Mouse (Mus musculus) heart, adult 2 months (tissue): ENCODE measurements at regions not wholly inside any gene's neighbourhood (a gene's known extent, or its start where the extent isn't known, plus 50 kb on each side); places are given as distances from the start of the nearest gene placed in this dataset.
"Not testable (repeated sequence)": the region's sequence is repeated elsewhere in the genome, so short reads cannot be mapped to it uniquely, and the experiment has no call there.

ENCODE experiments used
- DNase-seq, 2 experiments: peaks; one replicate each; pipeline ENCODE4 v3.0.0; 2021
- H3K27ac ChIP-seq: fragments of 200-600 bp; 2 replicates; pipeline ENCODE4 v1.8.1; 2022
- H3K27me3 ChIP-seq: fragments of 200-500 bp; 2 replicates; pipeline ENCODE4 v1.6.1; 2012; ENCODE audit warnings: mild to moderate bottlenecking, low read length, inconsistent platforms, mixed read lengths; ENCODE audit not compliant: control insufficient read depth, insufficient read depth
- H3K36me3 ChIP-seq: fragments of 200-500 bp; 2 replicates; pipeline ENCODE4 v1.6.1; 2012; ENCODE audit warnings: low read length, inconsistent platforms; ENCODE audit not compliant: control insufficient read depth, insufficient read depth
- H3K4me1 ChIP-seq: fragments of 200-500 bp; 2 replicates; pipeline ENCODE4 v1.6.1; 2011; ENCODE audit warnings: low read length; ENCODE audit not compliant: control insufficient read depth, insufficient read depth
- H3K4me3 ChIP-seq: fragments of 200-600 bp; 2 replicates; pipeline ENCODE4 v1.8.1; 2022
- H3K79me2 ChIP-seq: fragments of 200-500 bp; replicated peaks from 2 replicates; pipeline ENCODE4 v1.6.1; 2012; ENCODE audit warnings: mild to moderate bottlenecking, inconsistent platforms, low read length, moderate library complexity, mixed read lengths; ENCODE audit not compliant: control insufficient read depth, insufficient read depth
- H3K9ac ChIP-seq: fragments of 200-500 bp; 2 replicates; pipeline ENCODE4 v1.6.1; 2012; ENCODE audit warnings: low read depth, mild to moderate bottlenecking, control low read depth, inconsistent platforms, low read length, mixed read lengths
- CTCF ChIP-seq: fragments of 200-600 bp; IDR thresholded peaks from 2 replicates; pipeline ENCODE4 v1.8.1; 2022; ENCODE audit warnings: antibody characterized with exemption, mild to moderate bottlenecking, moderate library complexity
- EP300 ChIP-seq: fragments of 200-500 bp; IDR thresholded peaks from 2 replicates; pipeline ENCODE4 v1.6.1; 2011; ENCODE audit warnings: low read depth, low read length, control low read depth; ENCODE audit not compliant: insufficient read depth
- POLR2A ChIP-seq: fragments of 200-500 bp; IDR thresholded peaks from 2 replicates; pipeline ENCODE4 v1.6.1; 2011; ENCODE audit warnings: mild to moderate bottlenecking, low read depth, low read length, control low read depth; ENCODE audit not compliant: insufficient read depth
- WGBS: fragments of 180-500 bp; shearing (Covaris S2); methylation state at CpG from one replicate; pipeline ENCODE4 v1.1.7; 2018; 5-methylcytosine and 5-hydroxymethylcytosine counted together
- intact Hi-C: fragments of 180-260 bp; cut with DNase I; formaldehyde crosslinking; loops from one replicate; pipeline ENCODE4 v1.15.1; 2025

DNA sequence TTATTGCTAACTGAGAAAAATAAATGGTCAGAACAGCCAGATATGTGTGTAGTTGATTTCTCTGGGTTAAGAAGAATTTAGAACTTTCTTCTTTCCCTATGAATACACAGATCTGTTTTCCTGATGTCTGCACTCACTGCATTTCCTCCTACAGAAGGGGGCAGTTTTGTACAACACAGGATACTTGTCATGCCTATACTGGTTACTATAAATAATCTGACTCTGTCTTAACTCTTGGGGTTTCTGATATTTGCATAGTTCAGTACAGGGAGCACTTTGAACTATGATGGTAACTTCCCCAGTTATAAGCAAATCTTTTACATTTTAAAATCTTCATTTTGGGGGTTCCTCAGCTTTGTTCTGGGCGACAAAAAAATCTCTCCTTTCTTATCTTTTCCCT is 198.7 kb upstream of the Myo3a start:
- 65% methylated on average over 1 of the region's 1 CpGs for WGBS
- Histone ChIP-seq H3K27ac (no peak overlapping the region), H3K79me2 (no peaks in the 10 kb centered on the region), H3K4me1 (no peaks in the 10 kb centered on the region), H3K4me3 (no peak overlapping the region), H3K27me3 (no peaks in the 10 kb centered on the region), H3K36me3 (no peaks in the 10 kb centered on the region), H3K9ac (no peak overlapping the region)
- intact Hi-C loops: no loop called here
- DNase-seq: no peak
- TF ChIP-seq POLR2A: no peak
- TF ChIP-seq EP300: no peak
- no peak for TF ChIP-seq CTCF

DNA sequence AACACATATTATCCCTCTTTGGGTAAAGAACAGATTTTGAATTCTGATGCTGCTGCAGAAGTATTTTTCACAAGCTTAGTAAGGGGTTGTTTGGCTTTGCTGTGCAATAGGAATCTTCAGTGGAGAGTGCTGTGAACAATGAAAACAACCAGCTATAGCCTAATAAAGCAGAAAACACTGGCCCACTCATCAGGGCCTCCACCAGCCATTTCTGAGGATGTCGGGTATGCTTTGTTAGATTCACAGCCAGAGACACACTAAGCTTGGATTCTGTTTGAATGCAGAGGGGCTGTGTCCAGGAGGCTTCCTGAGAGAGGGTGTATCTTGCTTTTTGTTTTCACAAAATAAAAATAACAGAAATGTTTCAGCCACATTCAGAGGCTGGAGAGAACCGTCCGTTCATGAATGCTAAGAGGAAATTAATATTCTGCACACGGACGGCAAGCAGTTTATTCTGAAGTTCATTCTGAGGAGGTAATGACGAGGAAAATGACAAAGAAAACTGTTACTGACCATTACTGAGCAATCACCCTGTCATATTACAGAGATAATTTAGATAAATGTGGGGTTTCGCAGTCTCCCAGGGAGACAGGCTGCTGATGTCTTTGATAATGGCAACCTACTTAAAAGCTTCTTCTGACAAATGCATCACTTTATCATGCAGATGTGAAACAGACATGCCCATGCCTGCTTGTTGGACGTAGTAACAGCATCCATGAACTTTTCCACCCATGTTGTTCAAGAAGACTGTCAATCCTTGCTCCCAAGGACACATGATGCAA is 198.1 kb upstream of the Myo3a start:
- no peaks in the 10 kb centered on the region for H3K4me1 ChIP-seq
- no peaks in the 10 kb centered on the region for H3K79me2 ChIP-seq
- no peak overlapping the region for H3K4me3 ChIP-seq
- 64% methylated on average over 8 of the region's 8 CpGs for WGBS
- intact Hi-C loops: no loop called here
- H3K27ac ChIP-seq: no peak overlapping the region
- H3K9ac ChIP-seq: no peak overlapping the region
- H3K27me3 ChIP-seq: no peaks in the 10 kb centered on the region
- H3K36me3 ChIP-seq: no peaks in the 10 kb centered on the region
- no peak for DNase-seq
- TF ChIP-seq POLR2A (no peak), EP300 (no peak), CTCF (no peak)

GRCm38 (mm10) chr2:22029804-22030194 is 197.5 kb upstream of the Myo3a start:
- H3K27me3 ChIP-seq: no peaks in the 10 kb centered on the region
- DNase-seq: no peak
- no peak overlapping the region for H3K9ac ChIP-seq
- H3K4me1 ChIP-seq: no peaks in the 10 kb centered on the region
- no peaks in the 10 kb centered on the region for H3K36me3 ChIP-seq
- no peak overlapping the region for H3K4me3 ChIP-seq
- TF ChIP-seq POLR2A: no peak
- TF ChIP-seq EP300: no peak
- TF ChIP-seq CTCF: no peak
- no peak overlapping the region for H3K27ac ChIP-seq
- intact Hi-C loops: no loop called here
- WGBS: 81% methylated on average over 5 of the region's 5 CpGs
- no peaks in the 10 kb centered on the region for H3K79me2 ChIP-seq

- H3K27me3 ChIP-seq: no peaks in the 10 kb centered on the region
- H3K4me1 ChIP-seq: no peaks in the 10 kb centered on the region
- H3K36me3 ChIP-seq: no peaks in the 10 kb centered on the region
- TF ChIP-seq CTCF: no peak
- no peak for TF ChIP-seq EP300
- TF ChIP-seq POLR2A: no peak
- 60% methylated on average over 2 of the region's 2 CpGs for WGBS
- intact Hi-C loops: no loop called here
- H3K9ac ChIP-seq: no peak overlapping the region
- no peaks in the 10 kb centered on the region for H3K79me2 ChIP-seq
- H3K4me3 ChIP-seq: no peak overlapping the region
- DNase-seq: no peak
- H3K27ac ChIP-seq: no peak overlapping the region
Observed at GRCm38 (mm10) chr2:22036841-22037240, 190.5 kb upstream of the Myo3a start.

DNA sequence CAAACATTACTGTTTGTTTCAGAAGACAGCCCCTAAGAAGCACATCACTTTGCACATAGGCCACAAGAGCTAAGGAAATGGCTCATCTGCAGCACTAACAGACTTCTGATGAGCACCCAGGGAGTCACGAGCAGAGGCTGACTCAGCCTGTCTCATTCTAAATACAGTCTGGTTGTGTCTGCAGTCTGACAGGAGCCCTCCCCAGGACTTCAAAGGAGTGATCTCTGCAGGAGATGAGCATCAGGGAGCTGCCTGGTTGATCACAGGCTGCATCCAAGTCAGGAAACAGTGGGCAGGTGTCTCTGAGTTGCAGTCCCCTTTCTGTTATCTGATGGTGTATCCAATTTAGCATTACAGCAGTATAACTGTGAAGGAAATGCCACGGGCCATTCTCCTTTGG is 188.5 kb upstream of the Myo3a start:
- Histone ChIP-seq H3K4me1 (no peaks in the 10 kb centered on the region), H3K4me3 (no peak overlapping the region), H3K9ac (no peak overlapping the region), H3K79me2 (no peaks in the 10 kb centered on the region), H3K36me3 (no peaks in the 10 kb centered on the region), H3K27ac (no peak overlapping the region), H3K27me3 (no peaks in the 10 kb centered on the region)
- intact Hi-C loops: no loop called here
- WGBS: 25% methylated on average over 2 of the region's 2 CpGs
- TF ChIP-seq POLR2A: no peak
- DNase-seq: no peak

- WGBS: 30% methylated on average over 6 of the region's 6 CpGs
- H3K4me1 ChIP-seq, H3K36me3 ChIP-seq, H3K4me3 ChIP-seq, H3K79me2 ChIP-seq, DNase-seq, H3K27ac ChIP-seq, H3K27me3 ChIP-seq, intact Hi-C loops, H3K9ac ChIP-seq: not testable (repeated sequence)
Observed at GRCm38 (mm10) chr2:22043937-22044336, 183.4 kb upstream of the Myo3a start.
